Mouse (Mus musculus) heart, embryonic 14.5 days (tissue): ENCODE measurements around the gene Gipc3. TPM values are rescaled to one million over a fixed set of nuclear protein-coding genes. Genes with fewer than 3 reads are reported as not detected.

Experiments used
- microRNA-seq: library from miRNA; unstranded; fragments of <30 nt; microRNA quantifications from one replicate; pipeline ENCODE4, GENCODE M21; 2016
- polyA plus RNA-seq: library from polyadenylated mRNA; unstranded; fragments of >200 nt; fragmentation: Nextera tagmentation; extraction: Ambion mirVana; gene quantifications from 2 replicates; pipeline ENCODE4 v1.2.1, GENCODE M21; 2014

Gipc3 gene
- polyA plus RNA-seq, 1 experiment from 2014 or later: 0.11 TPM

Small RNA genes lying within 50 kb of the gene (microRNA-seq; reads per million reads assigned to microRNA genes)
- gene Mir6913: not detected

Other genes with a start within 250 kb of the Gipc3 start
- 0.27 and 0.46 TPM in 2 replicates for gene Creb3l3, start 244.4 kb downstream of the Gipc3 start, polyA plus RNA-seq
- gene Map2k2, start 237.4 kb downstream of the Gipc3 start, polyA plus RNA-seq: 147 and 159 TPM in 2 replicates
- 16.8 and 18.8 TPM in 2 replicates for gene Zbtb7a, start 208.0 kb downstream of the Gipc3 start, polyA plus RNA-seq
- gene Pias4, start 175.3 kb downstream of the Gipc3 start, polyA plus RNA-seq: 33.5 and 34.0 TPM in 2 replicates
- 331 and 337 TPM in 2 replicates for gene Eef2, start 166.6 kb downstream of the Gipc3 start, polyA plus RNA-seq
- 41.5 and 51.0 TPM in 2 replicates for gene Dapk3, start 160.3 kb downstream of the Gipc3 start, polyA plus RNA-seq
- not detected in 2 replicates for gene 4930442H23Rik, start 159.4 kb downstream of the Gipc3 start, polyA plus RNA-seq
- gene Nmrk2, start 141.2 kb downstream of the Gipc3 start, polyA plus RNA-seq: 7.4 and 8.3 TPM in 2 replicates
- 0.74 and 0.80 TPM in 2 replicates for gene Atcay, start 112.4 kb downstream of the Gipc3 start, polyA plus RNA-seq
- gene Zfr2, start 110.1 kb downstream of the Gipc3 start, polyA plus RNA-seq: 5.0 and 7.3 TPM in 2 replicates
- gene Matk, start 90.3 kb downstream of the Gipc3 start, polyA plus RNA-seq: 0.91 and 1.3 TPM in 2 replicates
- 274 and 298 TPM in 2 replicates for gene Mrpl54, start 76.3 kb downstream of the Gipc3 start, polyA plus RNA-seq
- gene Apba3, start 76.3 kb downstream of the Gipc3 start, polyA plus RNA-seq: 38.8 and 39.8 TPM in 2 replicates
- 1.8 and 2.2 TPM in 2 replicates for gene Tjp3, start 51.7 kb downstream of the Gipc3 start, polyA plus RNA-seq
- 31.4 and 33.7 TPM in 2 replicates for gene Pip5k1c, start 50.3 kb downstream of the Gipc3 start, polyA plus RNA-seq
- 16.6 and 16.9 TPM in 2 replicates for gene Cactin, start 22.2 kb downstream of the Gipc3 start, polyA plus RNA-seq
- 9.5 and 11.3 TPM in 2 replicates for gene Tbxa2r, start 14.5 kb downstream of the Gipc3 start, polyA plus RNA-seq
- 94.2 and 97.0 TPM in 2 replicates for gene Hmg20b, start 7.2 kb upstream of the Gipc3 start, polyA plus RNA-seq
- 3.7 and 6.5 TPM in 2 replicates for gene Mfsd12, start 14.2 kb upstream of the Gipc3 start, polyA plus RNA-seq
- gene 4930404N11Rik, start 22.6 kb upstream of the Gipc3 start, polyA plus RNA-seq: 0.28 and 0.38 TPM in 2 replicates
- gene Fzr1, start 35.2 kb upstream of the Gipc3 start, polyA plus RNA-seq: 64.6 and 67.0 TPM in 2 replicates
- gene Dohh, start 41.2 kb upstream of the Gipc3 start, polyA plus RNA-seq: 52.6 and 53.5 TPM in 2 replicates
- 1.7 and 2.0 TPM in 2 replicates for gene Gm48551, start 41.2 kb upstream of the Gipc3 start, polyA plus RNA-seq
- 1.0 TPM in 2 replicates for gene Gm48552, start 45.7 kb upstream of the Gipc3 start, polyA plus RNA-seq
- 3.8 and 4.7 TPM in 2 replicates for gene Smim24, start 49.8 kb upstream of the Gipc3 start, polyA plus RNA-seq
- gene Nfic, start 112.4 kb upstream of the Gipc3 start, polyA plus RNA-seq: 45.0 and 47.0 TPM in 2 replicates
- 0.19 TPM in 1 of 2 replicates, not detected in the other for gene Celf5, start 139.4 kb upstream of the Gipc3 start, polyA plus RNA-seq
- 40.7 and 44.6 TPM in 2 replicates for gene Ncln, start 153.1 kb upstream of the Gipc3 start, polyA plus RNA-seq
- gene S1pr4, start 156.9 kb upstream of the Gipc3 start, polyA plus RNA-seq: 0.24 and 0.35 TPM in 2 replicates
- 0.74 and 0.89 TPM in 2 replicates for gene Gna15, start 181.0 kb upstream of the Gipc3 start, polyA plus RNA-seq
- 54.9 and 57.4 TPM in 2 replicates for gene Gna11, start 201.9 kb upstream of the Gipc3 start, polyA plus RNA-seq
- 367 and 598 TPM in 2 replicates for gene Aes, start 216.2 kb upstream of the Gipc3 start, polyA plus RNA-seq
- gene Tle2, start 231.3 kb upstream of the Gipc3 start, polyA plus RNA-seq: 21.6 and 21.8 TPM in 2 replicates